Mouse (Mus musculus) urinary bladder, postnatal 10 days (tissue): ENCODE results near the gene Sipa1l3.

ENCODE experiments used
- DNase-seq: peaks from one replicate; pipeline ENCODE4 v3.0.0; 2022; ENCODE audit warnings: low spot score

The Sipa1l3 gene

GRCm38 (mm10) chr7:29518421-29519210 is at the start of gene Sipa1l3:
TSS of gene Sipa1l3 (minus strand) at chr7:29518641.
- DNase-seq, result peak; percentile 90

- no peak for DNase-seq
Observed at GRCm38 (mm10) chr7:29563006-29563405, 44.6 kb upstream of the Sipa1l3 start.

GRCm38 (mm10) chr7:29561046-29561445 is 42.6 kb upstream of the Sipa1l3 start:
- no peak for DNase-seq

GRCm38 (mm10) chr7:29559290-29559689 is 40.8 kb upstream of the Sipa1l3 start:
- no peak for DNase-seq

DNA sequence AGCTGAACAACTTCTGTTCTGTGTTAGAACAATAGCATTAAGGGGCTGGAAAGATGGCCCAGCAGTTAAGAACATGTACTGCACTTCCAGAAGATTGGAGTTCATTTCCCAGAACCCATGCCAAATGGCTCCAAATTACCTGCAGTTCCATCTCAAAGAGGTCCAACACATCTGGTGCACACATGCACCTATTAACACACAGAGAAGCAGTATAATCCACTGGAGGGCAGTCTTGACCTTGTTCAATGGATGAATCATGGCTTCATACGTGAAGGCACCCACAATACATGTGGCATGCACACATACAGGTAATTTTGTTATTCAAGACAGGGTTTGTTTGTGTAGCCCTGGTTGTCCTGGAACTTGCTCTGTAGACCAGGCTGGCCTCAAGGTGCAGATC is 40.3 kb upstream of the Sipa1l3 start:
- no peak for DNase-seq

DNA sequence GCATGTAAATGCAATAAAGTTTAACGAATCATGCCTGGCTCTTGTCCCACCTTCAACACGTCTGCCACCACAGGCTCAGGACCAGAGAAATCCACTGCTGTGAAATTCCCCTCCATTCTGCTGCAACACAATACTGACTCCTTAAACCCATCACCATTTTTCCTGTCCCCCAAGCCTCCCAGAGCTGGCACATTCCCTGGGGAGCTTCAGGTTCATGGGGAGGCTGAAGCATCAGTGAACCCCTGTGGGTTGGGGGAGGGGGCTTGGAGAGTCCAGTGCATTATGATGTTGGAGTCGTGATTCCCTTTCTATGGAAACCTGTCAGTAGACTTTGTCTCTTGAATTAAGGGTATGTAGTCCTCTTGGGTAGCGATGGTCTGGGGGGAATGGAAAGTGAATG is 37.8 kb upstream of the Sipa1l3 start:
- no peak for DNase-seq

DNA sequence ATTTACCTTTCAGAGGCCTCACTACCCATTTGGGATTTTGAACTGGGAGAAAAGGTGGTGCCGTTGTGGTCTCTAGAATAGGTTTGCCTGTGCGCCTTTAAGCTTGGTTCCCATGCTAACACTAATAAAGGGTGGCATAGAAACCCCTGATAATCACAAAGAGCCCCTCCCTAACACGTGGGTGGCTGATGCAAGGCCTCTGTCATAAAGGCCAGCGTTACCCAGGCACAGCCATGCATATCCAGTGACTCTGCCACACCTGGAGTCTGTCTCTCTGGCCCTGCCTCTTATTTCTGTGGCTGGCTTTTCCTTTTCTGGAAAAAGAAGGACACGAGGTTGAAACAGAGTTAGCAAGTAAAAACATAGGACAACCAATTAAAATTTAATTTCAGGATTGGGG is 37.1 kb upstream of the Sipa1l3 start:
- DNase-seq, result no peak

- DNase-seq, result no peak
Observed at GRCm38 (mm10) chr7:29555051-29555450, 36.6 kb upstream of the Sipa1l3 start.

DNA sequence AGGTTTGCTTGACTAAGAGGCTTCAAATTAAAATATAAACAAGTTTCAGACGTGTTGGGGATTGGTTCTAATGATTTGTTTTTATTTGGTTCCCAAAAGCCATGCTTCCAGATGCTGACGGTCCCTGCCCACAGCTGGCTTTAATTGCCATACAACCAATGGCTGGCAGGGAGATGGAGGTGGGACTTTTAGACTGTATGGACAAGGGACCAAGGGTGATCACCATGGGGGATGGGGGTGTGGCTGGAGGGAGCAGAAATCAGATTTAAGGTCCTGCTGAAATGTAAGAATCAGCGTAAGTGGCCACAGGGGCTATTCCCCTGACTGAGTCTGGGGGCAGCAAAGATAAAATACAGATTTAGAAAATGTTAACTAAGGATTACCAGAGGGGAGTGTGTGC is 32.2 kb upstream of the Sipa1l3 start:
- no peak for DNase-seq

- DNase-seq, result no peak
Observed at GRCm38 (mm10) chr7:29541608-29542007, 23.2 kb upstream of the Sipa1l3 start.

GRCm38 (mm10) chr7:29541186-29541585 is 22.7 kb upstream of the Sipa1l3 start:
- DNase-seq, result no peak

- DNase-seq, result no peak
Observed at GRCm38 (mm10) chr7:29540631-29541030, 22.2 kb upstream of the Sipa1l3 start.

GRCm38 (mm10) chr7:29523700-29524099 is 5.3 kb upstream of the Sipa1l3 start:
- DNase-seq, result peak; percentile 36

- DNase-seq, result peak; percentile 41
Observed at GRCm38 (mm10) chr7:29521841-29522575, 3.6 kb upstream of the Sipa1l3 start.

DNA sequence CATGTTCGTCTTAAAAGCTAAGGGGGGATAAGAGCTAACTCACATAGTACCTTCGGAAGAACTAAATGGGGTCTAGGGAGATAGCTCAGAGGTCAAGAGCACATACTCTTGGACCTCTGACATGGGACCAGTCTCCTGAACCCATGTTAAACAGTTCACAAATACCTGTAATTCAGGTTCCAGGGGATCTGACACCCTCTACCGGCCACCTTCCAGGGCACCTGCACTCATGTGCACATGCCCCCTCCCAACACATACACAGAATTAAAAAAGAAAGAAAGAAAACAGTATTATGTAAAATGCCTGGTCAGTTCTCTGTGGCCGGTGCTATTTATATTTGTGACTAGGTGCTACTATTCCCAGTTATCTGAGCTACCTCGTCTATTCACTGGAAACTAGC is 2.9 kb upstream of the Sipa1l3 start:
- no peak for DNase-seq

DNA sequence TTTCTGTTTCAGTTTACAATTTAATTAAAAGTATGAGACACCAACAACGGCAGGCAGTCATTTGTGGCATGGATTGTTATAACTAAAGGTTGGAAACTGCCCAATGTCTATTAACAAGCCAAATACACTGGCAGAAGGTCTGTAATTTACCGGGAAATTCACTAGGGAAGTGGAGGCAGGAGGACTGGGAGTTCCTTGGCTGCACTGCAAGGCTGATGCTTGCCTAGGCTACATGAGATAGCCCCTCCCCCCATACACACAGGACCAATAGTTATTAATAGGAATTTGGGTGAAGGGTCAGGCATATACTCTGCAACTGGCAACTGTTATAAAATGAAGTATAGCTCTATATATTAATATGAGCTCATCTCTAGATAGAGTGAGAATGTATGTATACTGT is 2.4 kb upstream of the Sipa1l3 start:
- no peak for DNase-seq

- DNase-seq, result no peak
Observed at GRCm38 (mm10) chr7:29519211-29519550, 740 bp upstream of the Sipa1l3 start.

GRCm38 (mm10) chr7:29518054-29518420 is 404 bp downstream of the Sipa1l3 start:
- no peak for DNase-seq

DNA sequence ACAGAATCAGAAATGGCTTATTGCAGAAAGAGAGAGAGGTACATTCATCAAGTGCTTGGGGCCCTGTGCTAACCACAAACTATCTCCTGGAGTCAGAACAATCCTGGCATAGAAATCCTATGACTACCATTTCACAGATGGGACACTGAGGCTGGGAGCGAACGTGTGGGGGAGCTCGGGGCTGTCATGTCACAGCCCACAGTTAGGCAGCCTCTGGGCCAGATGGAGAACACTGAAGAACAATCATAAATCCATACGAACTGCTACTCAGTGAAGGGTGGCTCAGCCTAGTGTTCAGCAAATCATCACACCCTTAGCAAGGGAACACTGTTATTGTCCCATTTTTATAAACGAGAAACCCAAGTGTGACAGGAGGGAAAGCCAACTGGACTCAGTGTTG is 1.3 kb downstream of the Sipa1l3 start:
- no peak for DNase-seq

DNA sequence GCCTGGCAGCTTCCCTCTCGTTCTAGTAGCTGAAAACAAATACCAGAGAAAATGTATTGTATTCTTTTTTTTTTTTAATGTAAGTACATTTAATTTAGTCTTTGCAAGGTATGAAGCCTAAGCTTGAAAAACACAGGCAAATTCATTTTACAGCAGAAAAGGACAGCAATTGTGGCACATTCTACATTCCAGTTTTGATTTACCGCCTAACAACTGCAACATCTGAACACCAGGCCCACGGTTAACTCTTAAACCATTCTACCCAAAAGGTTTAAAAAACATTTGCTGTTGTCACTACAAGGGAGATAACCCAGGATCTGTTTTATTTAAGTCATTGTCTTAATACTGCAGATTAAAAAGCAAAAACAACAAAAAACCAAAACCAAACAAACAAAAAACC is 2.8 kb downstream of the Sipa1l3 start:
- no peak for DNase-seq

- DNase-seq, result no peak
Observed at GRCm38 (mm10) chr7:29512729-29513128, 5.7 kb downstream of the Sipa1l3 start.

DNA sequence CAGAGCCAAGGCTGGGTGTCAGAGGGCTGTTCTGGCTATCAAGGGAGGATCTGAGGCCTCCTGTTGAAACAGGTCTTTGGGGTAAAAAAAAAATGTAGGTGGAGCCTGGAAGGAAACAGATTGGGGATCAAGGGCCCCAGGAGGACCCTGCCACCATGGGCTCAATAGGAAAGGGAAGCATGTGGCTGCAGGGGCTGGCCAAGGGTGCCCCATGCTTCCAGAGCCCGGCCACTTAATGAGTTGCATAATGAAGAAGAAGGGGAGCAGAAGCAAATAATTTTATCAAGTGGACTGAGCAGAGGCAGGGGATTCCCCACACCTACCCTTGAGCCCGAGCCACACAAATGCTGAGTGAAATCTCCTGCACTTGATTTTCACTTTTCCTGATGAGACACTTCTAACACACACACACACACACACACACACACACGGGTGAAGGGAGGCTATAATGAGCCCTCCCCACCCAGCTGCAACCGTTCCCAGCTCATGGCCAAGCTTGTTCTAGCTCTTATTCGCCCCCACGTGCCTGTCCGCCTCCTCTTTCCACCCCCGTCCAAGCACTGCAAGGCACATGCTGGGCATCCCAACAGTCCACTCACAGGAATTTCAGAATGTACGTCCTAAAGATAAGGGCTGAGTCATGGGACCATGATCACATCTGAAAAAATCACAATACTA is 6.7 kb downstream of the Sipa1l3 start:
- no peak for DNase-seq

DNA sequence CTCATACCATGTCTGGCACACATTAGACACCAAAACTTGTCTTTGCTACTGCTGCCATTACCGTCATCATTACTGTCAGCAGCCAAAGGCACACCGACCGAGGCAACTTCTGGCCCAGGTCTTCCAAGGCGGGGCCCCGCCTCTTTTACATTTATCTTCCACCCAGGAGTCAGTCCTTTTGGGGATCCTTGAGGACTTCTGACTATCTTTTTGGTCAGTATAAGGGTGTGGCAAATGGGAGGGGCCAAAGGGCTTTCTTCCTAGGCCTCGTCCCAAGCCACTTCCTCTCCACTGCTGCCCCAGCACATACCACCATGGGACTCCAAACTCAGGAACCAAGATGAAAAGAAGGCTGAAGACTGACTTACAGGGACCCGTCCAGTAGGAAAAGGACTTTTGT is 9.9 kb downstream of the Sipa1l3 start:
- DNase-seq, result no peak
